Comparison of ENCODE assay signal across 8 mouse cellular contexts in the genomic region with DNA sequence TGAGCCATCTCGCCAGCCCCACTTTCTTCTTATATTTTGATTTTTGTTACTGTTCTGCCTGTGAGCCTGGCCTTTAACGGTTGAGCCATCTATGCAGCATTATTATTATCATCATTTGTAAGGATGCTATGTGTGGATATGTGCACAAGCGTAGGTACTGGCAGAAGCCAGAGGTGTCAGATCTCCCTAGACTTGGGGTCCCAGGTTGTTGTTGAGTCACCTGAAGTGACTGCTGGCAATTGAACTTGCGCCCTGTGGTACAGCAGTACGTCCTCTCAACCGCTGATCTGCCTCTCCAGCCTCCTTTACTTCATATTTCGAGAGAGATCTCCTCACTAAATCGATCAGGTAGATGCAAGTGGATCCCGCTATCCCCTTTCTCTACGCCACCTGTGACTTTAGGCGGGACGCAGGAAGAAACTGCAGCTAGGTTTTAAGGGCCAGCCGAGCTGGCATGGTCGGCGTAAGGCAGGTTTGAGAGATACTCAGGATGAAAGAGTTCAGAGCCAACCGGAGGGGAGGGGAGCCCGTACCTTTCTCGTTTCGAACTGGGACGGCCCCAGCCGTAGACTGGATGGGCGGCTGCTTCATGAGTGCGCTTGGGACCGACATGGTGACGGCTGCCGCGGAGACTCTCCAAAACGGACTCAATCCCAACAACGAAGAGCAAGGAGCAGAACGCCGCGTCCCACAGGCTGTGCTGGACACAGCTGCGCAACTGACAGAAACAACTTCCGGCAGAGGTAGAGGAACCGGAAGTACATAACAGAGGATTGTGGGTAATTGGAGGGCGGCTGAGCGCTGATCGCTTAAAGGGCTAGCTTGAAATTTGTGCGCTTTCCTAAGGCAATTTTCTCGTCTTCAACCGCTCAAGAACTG. TPM values are rescaled to one million over a fixed set of nuclear protein-coding genes. Genes with fewer than 3 reads are reported as not detected.
DNase-seq lines count a peak whose midpoint lies in the region; ATAC-seq and TF ChIP-seq lines count a peak whose summit lies in the region.
"Not testable (repeated sequence)": the region's sequence is repeated elsewhere in the genome, so short reads cannot be mapped to it uniquely, and the experiment has no call there.

A gene (minus strand): TSS at position 767 of the 879 bp plus-strand sequence.

- not testable (repeated sequence) for H3K4me1 ChIP-seq in heart, embryonic 12.5 days (replicated peaks); kidney, postnatal 0 days (replicated peaks; ENCODE audit: insufficient read depth, low read length); liver, embryonic 11.5 days (replicated peaks; ENCODE audit: control insufficient read depth, insufficient read depth, low read length); stomach, embryonic 14.5 days (ENCODE audit: control insufficient read depth, insufficient read depth, low read length)

- peak within 1 kb of the TSS; percentile 97 for H3K4me2 ChIP-seq in heart, embryonic 12.5 days
- peak within 1 kb of the TSS; percentile 62 for H3K4me2 ChIP-seq in kidney, postnatal 0 days (ENCODE audit: low read length)
- H3K4me2 ChIP-seq in liver, embryonic 11.5 days = peak within 1 kb of the TSS; percentile 72
- peak within 1 kb of the TSS; percentile 62 for H3K4me2 ChIP-seq in stomach, embryonic 14.5 days (replicated peaks; ENCODE audit: low read depth, low read length)

- 4% methylated on average over 41 of the region's 41 CpGs for WGBS in heart, embryonic 12.5 days
- 4% methylated on average over 37 of the region's 41 CpGs for WGBS in kidney, postnatal 0 days
- 4% methylated on average over 39 of the region's 41 CpGs for WGBS in liver, embryonic 11.5 days
- WGBS in stomach, embryonic 14.5 days = 5% methylated on average over 39 of the region's 41 CpGs

- H3K9me3 ChIP-seq in heart, embryonic 12.5 days (replicated peaks); kidney, postnatal 0 days (replicated peaks; ENCODE audit: low read length); liver, embryonic 11.5 days (ENCODE audit: control insufficient read depth, low read length); stomach, embryonic 14.5 days (ENCODE audit: control insufficient read depth, low read depth, low read length): not testable (repeated sequence)

- peak within 1 kb of the TSS; percentile 83 for H3K9ac ChIP-seq in heart, embryonic 12.5 days
- H3K9ac ChIP-seq in kidney, postnatal 0 days (ENCODE audit: low read depth, low read length) = peak within 1 kb of the TSS; percentile 72
- peak within 1 kb of the TSS; percentile 71 for H3K9ac ChIP-seq in liver, embryonic 11.5 days (ENCODE audit: low read depth, low read length)
- H3K9ac ChIP-seq in stomach, embryonic 14.5 days (replicated peaks; ENCODE audit: low read depth, low read length) = peak within 1 kb of the TSS; percentile 34

- not testable (repeated sequence) for H3K36me3 ChIP-seq in heart, embryonic 12.5 days; kidney, postnatal 0 days (ENCODE audit: insufficient read depth, low read length); liver, embryonic 11.5 days (ENCODE audit: control insufficient read depth, insufficient read depth, low read length); stomach, embryonic 14.5 days (ENCODE audit: control insufficient read depth, insufficient read depth, low read length)

- H3K4me3 ChIP-seq in heart, embryonic 12.5 days = peak within 1 kb of the TSS; percentile 80
- peak within 1 kb of the TSS; percentile 60 for H3K4me3 ChIP-seq in kidney, postnatal 0 days (replicated peaks; ENCODE audit: low read depth, low read length)
- peak within 1 kb of the TSS; percentile 72 for H3K4me3 ChIP-seq in liver, embryonic 11.5 days (ENCODE audit: low read depth, low read length)
- H3K4me3 ChIP-seq in stomach, embryonic 14.5 days (ENCODE audit: low read depth, low read length) = peak within 1 kb of the TSS; percentile 45

- peak within 1 kb of the TSS; percentile 58 for H3K27ac ChIP-seq in heart, embryonic 12.5 days (ENCODE audit: poor library complexity, severe bottlenecking)
- peak within 1 kb of the TSS; percentile 81 for H3K27ac ChIP-seq in kidney, postnatal 0 days
- H3K27ac ChIP-seq in liver, embryonic 11.5 days (ENCODE audit: low read depth, low read length) = peak within 1 kb of the TSS; percentile 52
- not testable (repeated sequence) for H3K27ac ChIP-seq in stomach, embryonic 14.5 days (ENCODE audit: low read length)

- not testable (repeated sequence) for TF ChIP-seq CTCF in kidney, postnatal 0 days (IDR thresholded peaks at IDR 0.05; ENCODE audit: low read depth)

- ATAC-seq in erythroid progenitor cell, adult 5-6 weeks (replicated peaks; ENCODE audit: low FRiP score, poor library complexity, severe bottlenecking) = peak; percentile 98
- ATAC-seq in heart, embryonic 12.5 days (ENCODE audit: insufficient number of reproducible peaks, low FRiP score) = peak; percentile 92
- ATAC-seq in kidney, postnatal 0 days (replicated peaks; ENCODE audit: low FRiP score, low read depth) = peak; percentile 93
- peak; percentile 91 for ATAC-seq in liver, embryonic 11.5 days (replicated peaks; ENCODE audit: low FRiP score)
- peak; percentile 95 for ATAC-seq in stomach, embryonic 14.5 days (ENCODE audit: insufficient number of reproducible peaks, insufficient read depth, low FRiP score, low read depth)

- peak; percentile 89 for DNase-seq in CD4-positive helper T cell, adult 2 months (ENCODE audit: low read depth, low spot score)
- peak; percentile 83 for DNase-seq in brain, embryonic 18.5 days (ENCODE audit: low read depth, low spot score)
- DNase-seq in kidney, postnatal 0 days (ENCODE audit: low spot score) = peak; percentile 97
- DNase-seq in liver, embryonic 11.5 days (ENCODE audit: low spot score) = peak; percentile 71
- DNase-seq in naive thymus-derived CD4-positive, alpha-beta T cell, adult 2 months (ENCODE audit: low read depth) = peak; percentile 90

- H3K27me3 ChIP-seq in heart, embryonic 12.5 days (replicated peaks); kidney, postnatal 0 days (ENCODE audit: insufficient read depth, low read length); liver, embryonic 11.5 days (replicated peaks; ENCODE audit: control insufficient read depth, insufficient read depth, low read length); stomach, embryonic 14.5 days (ENCODE audit: control insufficient read depth, insufficient read depth, low read length): not testable (repeated sequence)

RNA-seq across cellular contexts. Expression of the gene that starts here (rescaled TPM):
- total RNA-seq in erythroid progenitor cell, adult 5-6 weeks (2015; ENCODE audit: low replicate concordance) = 23.4 and 25.6 TPM in 2 replicates
- total RNA-seq in erythroid progenitor cell, adult 5-6 weeks (2017; ENCODE audit: low replicate concordance) = 19.3 and 32.9 TPM in 2 replicates
- polyA plus RNA-seq in heart, embryonic 12.5 days (2016; fragmentation: Nextera tagmentation; extraction: Ambion mirVana) = 48.4 and 49.0 TPM in 2 replicates
- 43.2 and 45.8 TPM in 2 replicates for polyA plus RNA-seq in kidney, postnatal 0 days (2015; fragmentation: Nextera tagmentation; extraction: Ambion mirVana)
- 43.2 and 44.0 TPM in 2 replicates for polyA plus RNA-seq in liver, embryonic 11.5 days (2014; fragmentation: Nextera tagmentation; extraction: Ambion mirVana)
- polyA plus RNA-seq in stomach, embryonic 14.5 days (2014; fragmentation: Nextera tagmentation; extraction: Ambion mirVana) = 52.8 and 53.8 TPM in 2 replicates
